Mouse (Mus musculus) heart, adult 2 months (tissue): ENCODE results near the gene Cd4. TPM values are rescaled to one million over a fixed set of nuclear protein-coding genes. Genes with fewer than 3 reads are reported as not detected.

Source experiments
- DNase-seq, 2 experiments: peaks; one replicate each; pipeline ENCODE4 v3.0.0; 2021
- H3K27ac ChIP-seq: fragments of 200-600 bp; 2 replicates; pipeline ENCODE4 v1.8.1; 2022
- H3K27me3 ChIP-seq: fragments of 200-500 bp; 2 replicates; pipeline ENCODE4 v1.6.1; 2012; ENCODE audit warnings: mild to moderate bottlenecking, low read length, inconsistent platforms, mixed read lengths; ENCODE audit not compliant: control insufficient read depth, insufficient read depth
- H3K36me3 ChIP-seq: fragments of 200-500 bp; 2 replicates; pipeline ENCODE4 v1.6.1; 2012; ENCODE audit warnings: low read length, inconsistent platforms; ENCODE audit not compliant: control insufficient read depth, insufficient read depth
- H3K4me1 ChIP-seq: fragments of 200-500 bp; 2 replicates; pipeline ENCODE4 v1.6.1; 2011; ENCODE audit warnings: low read length; ENCODE audit not compliant: control insufficient read depth, insufficient read depth
- H3K4me3 ChIP-seq: fragments of 200-600 bp; 2 replicates; pipeline ENCODE4 v1.8.1; 2022
- H3K79me2 ChIP-seq: fragments of 200-500 bp; replicated peaks from 2 replicates; pipeline ENCODE4 v1.6.1; 2012; ENCODE audit warnings: mild to moderate bottlenecking, inconsistent platforms, low read length, moderate library complexity, mixed read lengths; ENCODE audit not compliant: control insufficient read depth, insufficient read depth
- H3K9ac ChIP-seq: fragments of 200-500 bp; 2 replicates; pipeline ENCODE4 v1.6.1; 2012; ENCODE audit warnings: low read depth, mild to moderate bottlenecking, control low read depth, inconsistent platforms, low read length, mixed read lengths
- CTCF ChIP-seq: fragments of 200-600 bp; IDR thresholded peaks from 2 replicates; pipeline ENCODE4 v1.8.1; 2022; ENCODE audit warnings: antibody characterized with exemption, mild to moderate bottlenecking, moderate library complexity
- EP300 ChIP-seq: fragments of 200-500 bp; IDR thresholded peaks from 2 replicates; pipeline ENCODE4 v1.6.1; 2011; ENCODE audit warnings: low read depth, low read length, control low read depth; ENCODE audit not compliant: insufficient read depth
- POLR2A ChIP-seq: fragments of 200-500 bp; IDR thresholded peaks from 2 replicates; pipeline ENCODE4 v1.6.1; 2011; ENCODE audit warnings: mild to moderate bottlenecking, low read depth, low read length, control low read depth; ENCODE audit not compliant: insufficient read depth
- WGBS: fragments of 180-500 bp; shearing (Covaris S2); methylation state at CpG from one replicate; pipeline ENCODE4 v1.1.7; 2018; 5-methylcytosine and 5-hydroxymethylcytosine counted together
- intact Hi-C: fragments of 180-260 bp; cut with DNase I; formaldehyde crosslinking; loops from one replicate; pipeline ENCODE4 v1.15.1; 2025
- polyA plus RNA-seq: library from polyadenylated mRNA; depleted of rRNA; stranded (reverse); fragments of >200 nt; gene quantifications from 2 replicates; pipeline ENCODE4 v1.2.3, GENCODE M21; 2012
- total RNA-seq, 2 experiments: library from RNA; stranded (reverse); gene quantifications; 2 replicates each; pipeline ENCODE4 v1.2.3; 2021

Gene Cd4
- total and polyA plus RNA-seq, 3 experiments: 0.34 to 0.66 (median 0.57) TPM

DNA sequence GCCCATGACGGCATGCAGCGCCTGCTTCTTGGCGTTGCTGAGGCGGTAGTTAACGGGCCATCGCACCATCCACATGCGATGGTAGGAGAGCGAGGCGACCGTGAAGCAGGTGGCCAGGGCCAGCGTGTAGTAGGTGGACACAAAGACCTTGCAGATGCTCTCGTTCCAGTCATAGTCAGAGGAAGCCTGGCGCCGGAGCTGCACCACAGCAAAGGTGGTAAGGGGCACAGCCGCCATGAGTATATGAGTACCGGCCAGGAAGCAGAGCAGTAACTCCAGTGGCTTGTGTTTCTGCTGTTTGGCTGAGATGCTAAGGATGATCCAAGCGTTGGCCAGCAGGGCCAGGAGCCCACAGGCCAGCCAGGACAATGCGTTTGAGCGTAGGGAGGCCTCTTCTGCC is 26.8 kb downstream of the Cd4 start:
- no peak for TF ChIP-seq CTCF
- TF ChIP-seq POLR2A: no peak
- TF ChIP-seq EP300: no peak
- Histone ChIP-seq H3K9ac (no peak overlapping the region), H3K27me3 (no peaks in the 10 kb centered on the region), H3K79me2 (no peaks in the 10 kb centered on the region), H3K4me1 (peaks cover 3% of the 10 kb centered on the region), H3K4me3 (no peak overlapping the region), H3K36me3 (no peaks in the 10 kb centered on the region), H3K27ac (no peak overlapping the region)
- intact Hi-C loops: loop anchor here (5.0 kb wide), 1 partner anchor 221 kb away; no protein-coding TSS in a partner anchor
- DNase-seq: no peak
- 86% methylated on average over 19 of the region's 19 CpGs for WGBS

DNA sequence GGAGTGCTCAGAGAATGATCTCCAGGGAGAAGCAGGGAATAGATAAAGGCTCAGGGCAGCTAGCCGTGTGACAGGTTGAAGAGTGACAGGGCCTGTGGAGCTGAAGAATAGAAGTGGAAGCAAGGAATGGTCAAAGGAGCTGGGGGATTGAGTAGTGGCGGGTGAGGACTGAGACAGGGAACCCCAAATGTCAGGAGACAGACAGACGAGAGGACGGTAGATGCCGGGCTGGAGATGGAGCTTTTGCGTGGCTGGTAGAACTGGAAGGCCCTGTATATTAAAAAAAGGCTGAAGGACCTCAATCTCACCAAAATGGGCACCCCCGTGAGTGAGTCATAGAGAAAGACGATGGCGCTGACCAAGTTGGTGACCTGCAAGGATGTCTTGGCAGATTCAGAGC is 27.5 kb downstream of the Cd4 start:
- H3K27ac ChIP-seq: no peak overlapping the region
- no peak overlapping the region for H3K4me3 ChIP-seq
- 90% methylated on average over 9 of the region's 9 CpGs for WGBS
- DNase-seq: no peak
- peaks cover 3% of the 10 kb centered on the region for H3K4me1 ChIP-seq
- no peaks in the 10 kb centered on the region for H3K27me3 ChIP-seq
- no peak overlapping the region for H3K9ac ChIP-seq
- H3K79me2 ChIP-seq: no peaks in the 10 kb centered on the region
- TF ChIP-seq EP300 (no peak), CTCF (no peak), POLR2A (no peak)
- H3K36me3 ChIP-seq: no peaks in the 10 kb centered on the region
- intact Hi-C loops: loop anchor here (5.0 kb wide), 1 partner anchor 222 kb away; no protein-coding TSS in a partner anchor

DNA sequence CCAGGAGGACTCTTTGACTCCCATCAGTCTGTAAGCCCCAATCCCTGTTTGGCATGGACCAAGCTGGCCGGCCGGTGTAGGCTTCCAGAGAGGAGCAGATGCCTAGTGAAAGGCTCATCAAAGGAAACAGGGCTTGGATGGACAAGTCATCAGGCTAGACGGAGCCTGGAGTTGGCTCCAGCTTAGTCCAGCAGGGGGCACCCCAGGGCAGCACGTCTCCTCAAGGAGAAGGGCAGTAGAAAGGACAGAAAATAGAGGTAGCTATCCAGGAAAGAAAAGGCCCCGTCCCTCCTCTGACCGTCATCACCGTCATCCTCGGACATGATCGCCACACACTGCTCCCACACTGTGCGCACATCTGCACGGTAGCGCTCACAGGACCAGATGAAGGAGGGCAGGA is 28.3 kb downstream of the Cd4 start:
- intact Hi-C loops: loop anchor here (1.0 to 5.0 kb wide), 3 partner anchors 71 to 223 kb away; no protein-coding TSS in a partner anchor
- Histone ChIP-seq H3K27ac (no peak overlapping the region), H3K4me1 (peaks cover 3% of the 10 kb centered on the region), H3K27me3 (no peaks in the 10 kb centered on the region), H3K4me3 (no peak overlapping the region), H3K79me2 (no peaks in the 10 kb centered on the region), H3K9ac (no peak overlapping the region), H3K36me3 (no peaks in the 10 kb centered on the region)
- DNase-seq: peak; percentile 83 to 91
- WGBS: 9% methylated on average over 12 of the region's 12 CpGs
- no peak; the same call in 1 of the 2 replicates for TF ChIP-seq CTCF

DNA sequence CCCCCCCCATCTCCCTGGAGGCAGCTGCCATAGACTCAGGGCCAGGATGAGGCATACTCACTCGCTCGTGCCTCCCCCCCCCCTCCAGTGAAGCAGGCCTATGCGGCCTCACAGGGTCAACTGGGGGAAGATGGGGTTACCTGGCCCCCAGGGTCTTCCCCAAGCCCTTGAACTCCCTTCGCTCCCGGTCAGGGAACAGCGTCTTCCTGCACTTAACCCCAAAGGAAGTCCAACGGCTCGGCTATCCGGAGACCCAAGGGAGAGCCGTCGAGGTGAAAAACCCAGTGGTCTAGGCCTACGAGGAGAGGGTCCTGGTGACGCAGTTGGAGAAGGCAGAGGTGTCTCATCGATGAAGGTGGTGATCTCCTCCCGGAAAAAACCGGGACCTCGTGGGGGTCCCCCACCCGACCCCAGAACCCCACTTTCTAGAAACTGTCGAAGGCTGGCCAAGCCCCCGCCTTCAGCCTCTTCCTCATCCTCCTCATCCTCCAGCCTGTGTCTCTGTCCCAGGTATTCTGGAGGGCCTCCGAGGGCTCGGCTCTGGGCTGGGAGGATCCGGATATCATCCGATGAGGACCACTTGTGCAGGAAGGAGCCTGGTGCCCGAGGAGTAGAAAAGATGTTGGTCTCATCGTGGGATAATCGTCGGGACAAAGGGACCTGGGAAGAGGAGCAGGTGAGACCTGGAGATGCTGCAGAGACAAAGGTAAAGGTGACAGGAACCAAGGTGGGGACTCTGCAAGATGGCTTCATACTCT is 29.3 kb downstream of the Cd4 start:
- Histone ChIP-seq H3K27ac (no peak overlapping the region), H3K4me3 (no peak overlapping the region), H3K36me3 (no peaks in the 10 kb centered on the region), H3K4me1 (peaks cover 3% of the 10 kb centered on the region), H3K27me3 (no peaks in the 10 kb centered on the region), H3K9ac (no peak overlapping the region), H3K79me2 (no peaks in the 10 kb centered on the region)
- no peak for DNase-seq
- TF ChIP-seq EP300 (no peak), CTCF (no peak), POLR2A (no peak)
- intact Hi-C loops: loop anchor here (1.0 to 5.0 kb wide), 2 partner anchors 72 to 154 kb away; no protein-coding TSS in a partner anchor
- WGBS: 60% methylated on average over 28 of the region's 28 CpGs

DNA sequence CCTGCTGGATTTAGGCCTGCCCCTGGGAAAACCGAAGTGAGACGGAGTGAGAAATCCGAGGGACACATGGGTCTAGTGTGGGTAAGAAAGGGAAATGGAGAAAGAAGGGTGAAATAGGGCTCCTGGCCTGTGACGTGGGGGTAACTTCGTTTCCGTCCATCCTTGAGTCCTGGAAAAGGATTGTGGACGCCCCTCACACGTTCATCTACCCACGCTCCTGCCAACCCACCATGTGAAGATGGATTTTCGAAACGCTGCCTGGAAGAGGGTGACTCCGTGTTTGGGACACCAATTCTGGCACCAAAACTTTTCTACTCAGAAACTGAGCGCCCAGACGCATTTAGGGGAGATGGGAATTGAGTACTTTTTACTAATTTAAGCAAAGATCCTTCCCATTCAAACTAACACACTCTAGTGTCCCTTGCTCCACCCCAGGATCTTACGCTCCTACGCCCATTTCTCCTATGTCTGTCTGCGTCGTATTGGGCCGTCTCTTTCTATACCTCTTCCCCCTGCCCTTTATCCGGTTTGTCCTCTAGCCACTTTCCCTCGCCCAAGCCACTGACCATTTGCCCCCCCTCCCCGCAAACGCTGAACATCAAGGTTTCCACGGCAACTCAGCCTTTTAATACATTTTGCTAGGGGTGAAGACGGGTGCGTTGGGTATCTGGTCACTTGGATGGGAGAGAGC is 30.0 kb downstream of the Cd4 start:
- Histone ChIP-seq H3K27me3 (no peaks in the 10 kb centered on the region), H3K79me2 (no peaks in the 10 kb centered on the region), H3K36me3 (no peaks in the 10 kb centered on the region), H3K27ac (peak overlapping the region; percentile 76), H3K4me1 (peaks cover 3% of the 10 kb centered on the region), H3K9ac (peak overlapping the region; percentile 54; the same call in 1 of the 2 replicates), H3K4me3 (peak overlapping the region; percentile 44)
- TF ChIP-seq EP300 (no peak), CTCF (no peak), POLR2A (no peak)
- intact Hi-C loops: loop anchor here (5.0 kb wide), 1 partner anchor 154 kb away; no protein-coding TSS in a partner anchor
- DNase-seq: no peak
- 28% methylated on average over 26 of the region's 26 CpGs for WGBS
